In the genomic region with DNA sequence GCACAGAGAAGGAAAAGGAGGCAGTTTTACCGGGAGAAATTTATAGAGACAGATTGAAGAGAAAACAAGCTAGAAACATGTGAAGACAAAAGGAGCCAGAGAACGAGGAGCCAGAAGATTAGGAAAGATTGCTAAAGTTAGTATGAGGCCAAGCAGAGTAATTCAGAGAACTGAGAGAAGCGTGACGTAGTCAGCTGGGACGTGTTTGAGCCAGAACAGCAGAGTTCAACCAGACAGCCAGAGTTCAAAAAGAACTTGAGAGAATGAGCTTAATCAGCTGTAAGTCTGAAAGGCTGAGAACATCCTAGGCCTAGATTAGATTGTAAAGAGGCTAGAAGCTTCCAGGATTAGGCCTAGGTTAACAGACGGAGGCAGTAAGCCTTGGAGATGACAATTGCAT, we compare ENCODE assay signal across 25 mouse cellular contexts. TPM values are rescaled to one million over a fixed set of nuclear protein-coding genes. Genes with fewer than 3 reads are reported as not detected.
A peak's percentile ranks its signal among the peaks of the same experiment; 100 is the strongest.
DNase-seq lines count a peak whose midpoint lies in the region; ATAC-seq lines count a peak whose summit lies in the region.
"Had no signal": no experiment of that assay in that cellular context is flagged by ENCODE, and none has a peak within 500 bp of the region (broad histone marks: within the 10 kb centered on the region; RNA-seq: fewer than 3 reads in every experiment).

No protein-coding gene starts in this region.

- H3K9ac ChIP-seq in heart, embryonic 13.5 days = no peak overlapping the region
- H3K9ac ChIP-seq in intestine, embryonic 16.5 days (ENCODE audit: low read depth, low read length) = no peak overlapping the region
- H3K9ac ChIP-seq: embryonic facial prominence, embryonic 12.5 days; forebrain, embryonic 15.5 days; hindbrain, embryonic 12.5 days; limb, embryonic 13.5 days; liver, embryonic 15.5 days; midbrain, embryonic 13.5 days; neural tube, embryonic 13.5 days had no signal

- no peaks in the 10 kb centered on the region for H3K9me3 ChIP-seq in heart, embryonic 13.5 days
- no peaks in the 10 kb centered on the region for H3K9me3 ChIP-seq in intestine, embryonic 16.5 days (ENCODE audit: control insufficient read depth, low read length)
- H3K9me3 ChIP-seq: embryonic facial prominence, embryonic 12.5 days; forebrain, embryonic 15.5 days; hindbrain, embryonic 12.5 days; limb, embryonic 13.5 days; liver, embryonic 15.5 days; midbrain, embryonic 13.5 days; neural tube, embryonic 13.5 days had no signal

- DNase-seq in heart, postnatal 4 days = no peak
- DNase-seq in kidney, postnatal 14 days = peak; percentile 42
- DNase-seq in kidney, postnatal 25 days = no peak
- peak; percentile 4 for DNase-seq in fat pad, adult 2 months (ENCODE audit: extremely low read depth, low read depth, low spot score)
- peak; percentile 13 for DNase-seq in lung, postnatal 10 days
- DNase-seq: adrenal gland, adult 2 months; cerebellum, adult 8-10 months; spleen, adult 18-20 months; thymus, postnatal 36 days had no signal

- H3K27me3 ChIP-seq in heart, embryonic 13.5 days (replicated peaks) = 0 out of 2 replicates have a peak, but pooled peaks cover 3% of the 10 kb centered on the region
- no peaks in the 10 kb centered on the region for H3K27me3 ChIP-seq in intestine, embryonic 16.5 days (replicated peaks; ENCODE audit: control insufficient read depth, insufficient read depth, low read length)
- H3K27me3 ChIP-seq: embryonic facial prominence, embryonic 12.5 days; forebrain, embryonic 15.5 days; hindbrain, embryonic 12.5 days; limb, embryonic 13.5 days; liver, embryonic 15.5 days; midbrain, embryonic 13.5 days; neural tube, embryonic 13.5 days had no signal

- no peak for ATAC-seq in heart, embryonic 13.5 days (ENCODE audit: extremely low read depth, insufficient number of reproducible peaks, low FRiP score, low TSS enrichment)
- ATAC-seq in intestine, embryonic 16.5 days = no peak
- ATAC-seq: forebrain, embryonic 15.5 days; midbrain, embryonic 13.5 days had no signal

- no peak overlapping the region for H3K4me2 ChIP-seq in heart, embryonic 13.5 days
- no peak overlapping the region for H3K4me2 ChIP-seq in intestine, embryonic 16.5 days (ENCODE audit: low read depth, low read length)
- H3K4me2 ChIP-seq: embryonic facial prominence, embryonic 12.5 days; forebrain, embryonic 15.5 days; hindbrain, embryonic 12.5 days; limb, embryonic 13.5 days; liver, embryonic 15.5 days; midbrain, embryonic 13.5 days; neural tube, embryonic 13.5 days had no signal

- no peaks in the 10 kb centered on the region for H3K36me3 ChIP-seq in heart, embryonic 13.5 days
- no peaks in the 10 kb centered on the region for H3K36me3 ChIP-seq in intestine, embryonic 16.5 days (ENCODE audit: control insufficient read depth, insufficient read depth, low read length)
- H3K36me3 ChIP-seq: embryonic facial prominence, embryonic 12.5 days; forebrain, embryonic 15.5 days; hindbrain, embryonic 12.5 days; limb, embryonic 13.5 days; liver, embryonic 15.5 days; midbrain, embryonic 13.5 days; neural tube, embryonic 13.5 days had no signal

- H3K4me1 ChIP-seq in heart, embryonic 13.5 days = peaks cover 7% of the 10 kb centered on the region; the same call in 1 of the 2 replicates
- no peaks in the 10 kb centered on the region for H3K4me1 ChIP-seq in intestine, embryonic 16.5 days (ENCODE audit: control insufficient read depth, insufficient read depth, low read length)
- H3K4me1 ChIP-seq: hindbrain, embryonic 12.5 days; liver, embryonic 15.5 days; midbrain, embryonic 13.5 days; neural tube, embryonic 13.5 days had no signal

- H3K27ac ChIP-seq in heart, embryonic 13.5 days (replicated peaks) = 0 out of 2 replicates have a peak overlapping the region, but pooled peaks have one; percentile 6
- no peak overlapping the region for H3K27ac ChIP-seq in intestine, embryonic 16.5 days (ENCODE audit: low read length)
- H3K27ac ChIP-seq: embryonic facial prominence, embryonic 12.5 days; forebrain, embryonic 15.5 days; hindbrain, embryonic 12.5 days; limb, embryonic 13.5 days; liver, embryonic 15.5 days; midbrain, embryonic 13.5 days; neural tube, embryonic 13.5 days had no signal

- 39% methylated on average over 6 of the region's 6 CpGs for WGBS in heart, embryonic 13.5 days
- 60% methylated on average over 6 of the region's 6 CpGs for WGBS in intestine, embryonic 16.5 days

- H3K4me3 ChIP-seq in heart, embryonic 13.5 days = no peak overlapping the region
- no peak overlapping the region for H3K4me3 ChIP-seq in intestine, embryonic 16.5 days (ENCODE audit: low read length)
- H3K4me3 ChIP-seq: embryonic facial prominence, embryonic 12.5 days; forebrain, embryonic 15.5 days; hindbrain, embryonic 12.5 days; limb, embryonic 13.5 days; liver, embryonic 15.5 days; midbrain, embryonic 13.5 days; neural tube, embryonic 13.5 days had no signal

RNA-seq across cellular contexts. Expression of gene Hist1h2aa, which starts 6.0 kb away (rescaled TPM):
- polyA plus RNA-seq in heart, embryonic 13.5 days (2015; fragmentation: Nextera tagmentation; extraction: Ambion mirVana) = not detected in 2 replicates
- not detected for total RNA-seq in heart, postnatal 4 days (2021)
- not detected in 2 replicates for polyA plus RNA-seq in intestine, embryonic 16.5 days (2015; fragmentation: Nextera tagmentation; extraction: Ambion mirVana)
- total RNA-seq: adrenal gland, adult 2 months; gastrocnemius, postnatal 4 days; layer of hippocampus, postnatal 25 days; left cerebral cortex, postnatal 14 days; megakaryocyte, adult 5-6 weeks had no signal
- polyA plus RNA-seq: adrenal gland, adult 2 months; C2C12; cortical plate, adult 2 months; embryonic facial prominence, embryonic 12.5 days; forebrain, embryonic 15.5 days; heart, embryonic 16.5 days; hindbrain, embryonic 12.5 days; limb, embryonic 13.5 days; liver, embryonic 15.5 days; midbrain, embryonic 13.5 days; neural tube, embryonic 13.5 days had no signal

RNA-seq across cellular contexts. Expression of gene Hist1h2ba, which starts 6.3 kb away (rescaled TPM):
- not detected in 2 replicates for polyA plus RNA-seq in heart, embryonic 13.5 days (2015; fragmentation: Nextera tagmentation; extraction: Ambion mirVana)
- not detected for total RNA-seq in heart, postnatal 4 days (2021)
- not detected in 2 replicates for polyA plus RNA-seq in intestine, embryonic 16.5 days (2015; fragmentation: Nextera tagmentation; extraction: Ambion mirVana)
- total RNA-seq: adrenal gland, adult 2 months; gastrocnemius, postnatal 4 days; layer of hippocampus, postnatal 25 days; left cerebral cortex, postnatal 14 days; megakaryocyte, adult 5-6 weeks had no signal
- polyA plus RNA-seq: adrenal gland, adult 2 months; C2C12; cortical plate, adult 2 months; embryonic facial prominence, embryonic 12.5 days; forebrain, embryonic 15.5 days; heart, embryonic 16.5 days; hindbrain, embryonic 12.5 days; limb, embryonic 13.5 days; liver, embryonic 15.5 days; midbrain, embryonic 13.5 days; neural tube, embryonic 13.5 days had no signal

RNA-seq across cellular contexts. Expression of gene Slc17a4, which starts 25.5 kb away (rescaled TPM):
- not detected in 2 replicates for polyA plus RNA-seq in heart, embryonic 13.5 days (2015; fragmentation: Nextera tagmentation; extraction: Ambion mirVana)
- total RNA-seq in heart, postnatal 4 days (2021) = not detected
- polyA plus RNA-seq in intestine, embryonic 16.5 days (2015; fragmentation: Nextera tagmentation; extraction: Ambion mirVana) = 24.8 and 31.7 TPM in 2 replicates
- total RNA-seq: gastrocnemius, postnatal 4 days; layer of hippocampus, postnatal 25 days; left cerebral cortex, postnatal 14 days; megakaryocyte, adult 5-6 weeks had no signal
- polyA plus RNA-seq: C2C12; cortical plate, adult 2 months; embryonic facial prominence, embryonic 12.5 days; forebrain, embryonic 15.5 days; limb, embryonic 13.5 days; midbrain, embryonic 13.5 days had no signal

RNA-seq across cellular contexts. Expression of gene Scgn, which starts 50.7 kb away (rescaled TPM):
- not detected in 2 replicates for polyA plus RNA-seq in heart, embryonic 13.5 days (2015; fragmentation: Nextera tagmentation; extraction: Ambion mirVana)
- total RNA-seq in heart, postnatal 4 days (2021) = not detected
- 7.5 and 7.9 TPM in 2 replicates for polyA plus RNA-seq in intestine, embryonic 16.5 days (2015; fragmentation: Nextera tagmentation; extraction: Ambion mirVana)
- total RNA-seq: gastrocnemius, postnatal 4 days; megakaryocyte, adult 5-6 weeks had no signal
- polyA plus RNA-seq: C2C12; heart, embryonic 16.5 days; limb, embryonic 13.5 days; liver, embryonic 15.5 days had no signal

Comparison
In these comparisons a context has a peak if more than half of its experiments do, and no peak if none do; other contexts are left out.
1. DNase-seq: peak in kidney, postnatal 14 days (single experiment), fat pad, adult 2 months (single experiment) and lung, postnatal 10 days (single experiment); none in heart, postnatal 4 days (single experiment) and kidney, postnatal 25 days (0 of 2).
2. RNA of gene Slc17a4, which starts 25.5 kb away (polyA plus RNA-seq): 24.8 to 31.7 TPM in intestine, embryonic 16.5 days; not detected in heart, embryonic 13.5 days; every median in the first group is over 10 times any median in the second.